Mouse (Mus musculus): ENCODE measurements around the gene Ccl17. TPM values are rescaled to one million over a fixed set of nuclear protein-coding genes. Genes with fewer than 3 reads are reported as not detected.

Ccl17 gene
- polyA plus RNA-seq, 1 experiment from 2014 or later, result 0.87 TPM

GRCm38 (mm10) chr8:94800278-94800968 is 9.8 kb upstream of the Ccl17 start:
- no peaks in the 10 kb centered on the region for H3K27me3 ChIP-seq
- no peak overlapping the region for H3K4me2 ChIP-seq (replicated peaks)
- no peak for ATAC-seq (replicated peaks)
- H3K4me3 ChIP-seq, result no peak overlapping the region
- 70% methylated on average over 7 of the region's 7 CpGs for WGBS
- no peaks in the 10 kb centered on the region for H3K4me1 ChIP-seq
- H3K27ac ChIP-seq (replicated peaks), result no peak overlapping the region
- no peak overlapping the region for H3K9ac ChIP-seq (replicated peaks)
- no peaks in the 10 kb centered on the region for H3K36me3 ChIP-seq
- no peaks in the 10 kb centered on the region for H3K9me3 ChIP-seq

GRCm38 (mm10) chr8:94801293-94802095 is 8.8 kb upstream of the Ccl17 start:
- H3K36me3 ChIP-seq, result no peaks in the 10 kb centered on the region
- 35% methylated on average over 14 of the region's 14 CpGs for WGBS
- H3K4me3 ChIP-seq, result no peak overlapping the region
- ATAC-seq (replicated peaks), result no peak
- H3K4me2 ChIP-seq (replicated peaks), result no peak overlapping the region
- no peaks in the 10 kb centered on the region for H3K4me1 ChIP-seq
- H3K9ac ChIP-seq (replicated peaks), result no peak overlapping the region
- no peaks in the 10 kb centered on the region for H3K9me3 ChIP-seq
- no peak overlapping the region for H3K27ac ChIP-seq (replicated peaks)
- no peaks in the 10 kb centered on the region for H3K27me3 ChIP-seq

GRCm38 (mm10) chr8:94802375-94802774 is 7.9 kb upstream of the Ccl17 start:
- Histone ChIP-seq H3K9ac (replicated peaks) (no peak overlapping the region), H3K9me3 (no peaks in the 10 kb centered on the region), H3K4me1 (no peaks in the 10 kb centered on the region), H3K27me3 (no peaks in the 10 kb centered on the region), H3K4me2 (replicated peaks) (no peak overlapping the region), H3K4me3 (no peak overlapping the region), H3K27ac (replicated peaks) (no peak overlapping the region), H3K36me3 (no peaks in the 10 kb centered on the region)
- WGBS, result 73% methylated on average over 4 of the region's 4 CpGs
- no peak for ATAC-seq (replicated peaks)

GRCm38 (mm10) chr8:94803551-94803950 is 6.7 kb upstream of the Ccl17 start:
- ATAC-seq (replicated peaks), result no peak
- no peaks in the 10 kb centered on the region for H3K4me1 ChIP-seq
- H3K4me3 ChIP-seq, result no peak overlapping the region
- H3K36me3 ChIP-seq, result no peaks in the 10 kb centered on the region
- no peak overlapping the region for H3K9ac ChIP-seq (replicated peaks)
- no peaks in the 10 kb centered on the region for H3K9me3 ChIP-seq
- H3K4me2 ChIP-seq (replicated peaks), result no peak overlapping the region
- WGBS, result 78% methylated on average over 6 of the region's 6 CpGs
- no peaks in the 10 kb centered on the region for H3K27me3 ChIP-seq
- no peak overlapping the region for H3K27ac ChIP-seq (replicated peaks)

- no peak overlapping the region for H3K27ac ChIP-seq (replicated peaks)
- H3K4me1 ChIP-seq, result no peaks in the 10 kb centered on the region
- no peak overlapping the region for H3K4me3 ChIP-seq
- 78% methylated on average over 10 of the region's 10 CpGs for WGBS
- no peak overlapping the region for H3K9ac ChIP-seq (replicated peaks)
- ATAC-seq (replicated peaks), result no peak
- no peaks in the 10 kb centered on the region for H3K9me3 ChIP-seq
- H3K4me2 ChIP-seq (replicated peaks), result no peak overlapping the region
- H3K36me3 ChIP-seq, result no peaks in the 10 kb centered on the region
- H3K27me3 ChIP-seq, result no peaks in the 10 kb centered on the region
Observed at GRCm38 (mm10) chr8:94804546-94805340, 5.5 kb upstream of the Ccl17 start.

- no peaks in the 10 kb centered on the region for H3K27me3 ChIP-seq
- H3K9ac ChIP-seq (replicated peaks), result no peak overlapping the region
- no peaks in the 10 kb centered on the region for H3K9me3 ChIP-seq
- no peaks in the 10 kb centered on the region for H3K36me3 ChIP-seq
- no peak overlapping the region for H3K27ac ChIP-seq (replicated peaks)
- 64% methylated on average over 4 of the region's 4 CpGs for whole genome bisulfite sequencing
- H3K4me1 ChIP-seq, result no peaks in the 10 kb centered on the region
- no peak for ATAC-seq (replicated peaks)
- no peak overlapping the region for H3K4me2 ChIP-seq (replicated peaks)
- no peak overlapping the region for H3K4me3 ChIP-seq
Observed at GRCm38 (mm10) chr8:94805811-94806210, 4.4 kb upstream of the Ccl17 start.

GRCm38 (mm10) chr8:94807506-94807905 is 2.7 kb upstream of the Ccl17 start:
- WGBS, result 67% methylated on average over 7 of the region's 7 CpGs
- H3K4me2 ChIP-seq (replicated peaks), result no peak overlapping the region
- no peak overlapping the region for H3K4me3 ChIP-seq
- no peak for ATAC-seq (replicated peaks)
- H3K9ac ChIP-seq (replicated peaks), result no peak overlapping the region
- peaks cover 2% of the 10 kb centered on the region; the same call in 1 of the 2 replicates for H3K4me1 ChIP-seq
- no peaks in the 10 kb centered on the region for H3K36me3 ChIP-seq
- H3K27ac ChIP-seq (replicated peaks), result no peak overlapping the region
- no peaks in the 10 kb centered on the region for H3K27me3 ChIP-seq
- H3K9me3 ChIP-seq, result no peaks in the 10 kb centered on the region

GRCm38 (mm10) chr8:94808372-94808771 is 1.9 kb upstream of the Ccl17 start:
- 81% methylated on average over 6 of the region's 6 CpGs for WGBS

GRCm38 (mm10) chr8:94810855-94811254 is 602 bp downstream of the Ccl17 start:
- H3K9ac ChIP-seq (replicated peaks), result no peak overlapping the region
- no peaks in the 10 kb centered on the region for H3K36me3 ChIP-seq
- H3K27me3 ChIP-seq, result no peaks in the 10 kb centered on the region
- 81% methylated on average over 5 of the region's 5 CpGs for WGBS
- H3K4me3 ChIP-seq, result no peak overlapping the region
- H3K9me3 ChIP-seq, result no peaks in the 10 kb centered on the region
- no peak overlapping the region for H3K27ac ChIP-seq (replicated peaks)
- H3K4me2 ChIP-seq (replicated peaks), result no peak overlapping the region
- no peak for ATAC-seq (replicated peaks)
- peaks cover 4% of the 10 kb centered on the region; the same call in 1 of the 2 replicates for H3K4me1 ChIP-seq

More at GRCm38 (mm10) chr8:94808372-94808771, 1.9 kb upstream of the Ccl17 start:
- Histone ChIP-seq H3K4me1 (peaks cover 4% of the 10 kb centered on the region; the same call in 1 of the 2 replicates), H3K27me3 (no peaks in the 10 kb centered on the region), H3K36me3 (no peaks in the 10 kb centered on the region), H3K9me3 (no peaks in the 10 kb centered on the region), H3K4me2 (replicated peaks) (no peak overlapping the region), H3K9ac (replicated peaks) (no peak overlapping the region), H3K4me3 (no peak overlapping the region), H3K27ac (replicated peaks) (no peak overlapping the region)
- ATAC-seq (replicated peaks), result no peak

GRCm38 (mm10) chr8:94811654-94812053 is 1.4 kb downstream of the Ccl17 start:
- Histone ChIP-seq H3K27ac (replicated peaks) (no peak overlapping the region), H3K9me3 (no peaks in the 10 kb centered on the region), H3K4me1 (peaks cover 4% of the 10 kb centered on the region; the same call in 1 of the 2 replicates), H3K27me3 (no peaks in the 10 kb centered on the region), H3K9ac (replicated peaks) (no peak overlapping the region), H3K4me3 (no peak overlapping the region), H3K36me3 (no peaks in the 10 kb centered on the region), H3K4me2 (replicated peaks) (no peak overlapping the region)
- ATAC-seq (replicated peaks), result no peak
- WGBS, result 81% methylated on average over 6 of the region's 6 CpGs

- H3K9ac ChIP-seq (replicated peaks), result peak overlapping the region; percentile 34
- H3K4me3 ChIP-seq, result peak overlapping the region; percentile 15; the same call in 1 of the 2 replicates
- H3K4me2 ChIP-seq (replicated peaks), result peak overlapping the region; percentile 32
- 27% methylated on average over 6 of the region's 6 CpGs for WGBS
- H3K36me3 ChIP-seq, result no peaks in the 10 kb centered on the region
- H3K4me1 ChIP-seq, result peaks cover 4% of the 10 kb centered on the region; the same call in 1 of the 2 replicates
- no peaks in the 10 kb centered on the region for H3K9me3 ChIP-seq
- H3K27ac ChIP-seq (replicated peaks), result peak overlapping the region; percentile 51
- ATAC-seq (replicated peaks), result peak; percentile 72
- H3K27me3 ChIP-seq, result no peaks in the 10 kb centered on the region
Observed at GRCm38 (mm10) chr8:94812645-94813098, 2.4 kb downstream of the Ccl17 start.

- WGBS, result 0% methylated on average over 1 of the region's 1 CpGs
- Histone ChIP-seq H3K4me2 (replicated peaks) (no peak overlapping the region), H3K27ac (replicated peaks) (no peak overlapping the region), H3K4me3 (no peak overlapping the region), H3K27me3 (no peaks in the 10 kb centered on the region), H3K9ac (replicated peaks) (no peak overlapping the region), H3K9me3 (no peaks in the 10 kb centered on the region), H3K4me1 (peaks cover 4% of the 10 kb centered on the region; the same call in 1 of the 2 replicates), H3K36me3 (no peaks in the 10 kb centered on the region)
- no peak for ATAC-seq (replicated peaks)
Observed at GRCm38 (mm10) chr8:94814556-94814955, 4.3 kb downstream of the Ccl17 start.

Data from forebrain, embryonic 15.5 days (tissue).